Mouse (Mus musculus) right cerebral cortex, postnatal 25 days (tissue): ENCODE results near the gene Crocc2.

Experiments
- DNase-seq: peaks from one replicate; pipeline ENCODE4 v3.0.0; 2022

Gene Crocc2

DNA sequence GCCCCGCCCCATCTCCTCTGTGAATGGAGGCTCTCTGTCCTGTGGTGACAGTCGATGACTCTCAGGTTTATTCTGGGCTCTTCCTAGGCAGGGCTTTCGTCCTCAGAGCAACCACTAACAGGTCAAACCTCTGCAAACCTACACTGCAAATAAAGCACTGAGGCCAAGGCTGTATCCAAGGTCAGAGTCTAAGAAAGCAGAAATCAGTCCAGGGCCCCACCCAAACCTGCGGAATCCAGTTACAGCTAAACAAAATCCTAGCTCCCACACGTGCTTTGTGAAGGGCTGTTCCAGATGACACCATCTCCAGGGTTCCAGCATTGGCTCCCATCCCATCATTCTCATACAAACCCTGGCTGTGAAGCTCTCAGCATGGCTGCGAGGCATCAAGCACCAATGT lies 107.0 kb downstream of the Crocc2 start:
- no peak for DNase-seq

DNA sequence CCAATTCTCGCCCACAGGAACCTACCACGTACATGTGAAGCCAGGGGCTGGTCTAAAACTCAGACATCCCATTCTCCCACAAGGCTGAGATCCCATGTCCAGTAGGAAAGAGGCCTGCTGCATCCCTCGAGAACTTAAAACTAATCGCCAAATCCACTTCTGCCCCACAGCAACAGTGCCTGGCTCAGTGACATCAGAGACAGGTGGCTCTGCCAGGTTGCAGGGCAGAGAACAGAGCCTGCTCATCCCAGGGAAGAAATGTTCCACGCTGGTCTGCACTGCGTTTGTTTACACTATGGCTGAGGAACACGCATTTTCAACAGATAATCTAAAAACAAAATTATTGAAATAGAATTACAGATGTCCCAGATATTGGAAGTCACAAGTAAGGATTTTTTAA lies 108.5 kb downstream of the Crocc2 start:
- no peak for DNase-seq
